Mouse (Mus musculus) layer of hippocampus, adult 2 months (tissue): ENCODE measurements at regions not wholly inside any gene's neighbourhood (a gene's known extent, or its start where the extent isn't known, plus 50 kb on each side); places are given as distances from the start of the nearest gene placed in this dataset.

Source experiments
- DNase-seq, 2 experiments: peaks; one replicate each; pipeline ENCODE4 v3.0.0; 2022; ENCODE audit warnings: low spot score in 2 of 2
- H3K27ac ChIP-seq: fragments of 200-600 bp; 2 replicates; pipeline ENCODE4 v1.8.1; 2022
- H3K4me3 ChIP-seq: fragments of 200-600 bp; 2 replicates; pipeline ENCODE4 v1.8.1; 2022; ENCODE audit warnings: mild to moderate bottlenecking
- CTCF ChIP-seq: fragments of 200-600 bp; conservative IDR thresholded peaks from 2 replicates; pipeline ENCODE4 v1.8.1; 2022; ENCODE audit warnings: antibody characterized with exemption, mild to moderate bottlenecking, moderate library complexity

GRCm38 (mm10) chr10:91566116-91566774 is 385.1 kb upstream of the Tmpo start:
- no peak for TF ChIP-seq CTCF
- Histone ChIP-seq H3K27ac (no peak overlapping the region), H3K4me3 (no peak overlapping the region)
- no peak for DNase-seq

- DNase-seq: no peak
- TF ChIP-seq CTCF: no peak
- Histone ChIP-seq H3K4me3 (no peak overlapping the region), H3K27ac (no peak overlapping the region)
Measured at GRCm38 (mm10) chr10:91559307-91559706, 378.2 kb upstream of the Tmpo start.

GRCm38 (mm10) chr10:91548071-91548470 is 367.0 kb upstream of the Tmpo start:
- DNase-seq: no peak
- TF ChIP-seq CTCF: no peak
- Histone ChIP-seq H3K4me3 (no peak overlapping the region), H3K27ac (no peak overlapping the region)

GRCm38 (mm10) chr10:91546140-91546539 is 365.0 kb upstream of the Tmpo start:
- Histone ChIP-seq H3K4me3 (no peak overlapping the region; the same call in 1 of the 2 replicates), H3K27ac (no peak overlapping the region)
- TF ChIP-seq CTCF: peak; percentile 86
- DNase-seq: peak; percentile 69

GRCm38 (mm10) chr10:91545421-91545820 is 364.3 kb upstream of the Tmpo start:
- DNase-seq: no peak
- no peak overlapping the region for H3K4me3 ChIP-seq
- no peak for TF ChIP-seq CTCF
- no peak overlapping the region for H3K27ac ChIP-seq

- H3K4me3 ChIP-seq: no peak overlapping the region
- H3K27ac ChIP-seq: no peak overlapping the region
- DNase-seq: no peak
- no peak for TF ChIP-seq CTCF
Measured at GRCm38 (mm10) chr10:91543167-91543918, 362.2 kb upstream of the Tmpo start.

- TF ChIP-seq CTCF: no peak
- H3K4me3 ChIP-seq: no peak overlapping the region
- DNase-seq: no peak
- no peak overlapping the region for H3K27ac ChIP-seq
Measured at GRCm38 (mm10) chr10:91542201-91542604, 361.1 kb upstream of the Tmpo start.

GRCm38 (mm10) chr10:91537241-91537640 is 356.1 kb upstream of the Tmpo start:
- no peak overlapping the region for H3K27ac ChIP-seq
- H3K4me3 ChIP-seq: no peak overlapping the region
- no peak for TF ChIP-seq CTCF
- DNase-seq: no peak

GRCm38 (mm10) chr10:91535392-91535791 is 354.3 kb upstream of the Tmpo start:
- TF ChIP-seq CTCF: no peak
- Histone ChIP-seq H3K27ac (no peak overlapping the region), H3K4me3 (no peak overlapping the region)
- DNase-seq: no peak

GRCm38 (mm10) chr10:91528305-91528704 is 347.2 kb upstream of the Tmpo start:
- H3K4me3 ChIP-seq: no peak overlapping the region
- DNase-seq: no peak
- TF ChIP-seq CTCF: peak; percentile 40
- H3K27ac ChIP-seq: no peak overlapping the region

- TF ChIP-seq CTCF: no peak
- H3K4me3 ChIP-seq: no peak overlapping the region
Measured at GRCm38 (mm10) chr10:91521168-91521567, 340.1 kb upstream of the Tmpo start.

GRCm38 (mm10) chr10:91515021-91515371 is 333.9 kb upstream of the Tmpo start:
- Histone ChIP-seq H3K4me3 (no peak overlapping the region), H3K27ac (no peak overlapping the region)
- DNase-seq: no peak
- no peak for TF ChIP-seq CTCF

More at GRCm38 (mm10) chr10:91521168-91521567, 340.1 kb upstream of the Tmpo start:
- no peak overlapping the region for H3K27ac ChIP-seq
- no peak for DNase-seq

- DNase-seq: no peak
- no peak overlapping the region for H3K4me3 ChIP-seq
- no peak overlapping the region for H3K27ac ChIP-seq
- no peak for TF ChIP-seq CTCF
Measured at GRCm38 (mm10) chr10:91514163-91515020, 333.3 kb upstream of the Tmpo start.
